Mouse (Mus musculus): ENCODE measurements around the gene Tex21. TPM values are rescaled to one million over a fixed set of nuclear protein-coding genes. Genes with fewer than 3 reads are reported as not detected.
"Not testable (repeated sequence)": the region's sequence is repeated elsewhere in the genome, so short reads cannot be mapped to it uniquely, and the experiment has no call there.

Tex21 gene
- total RNA-seq, 4 experiments from 2014 or later = not detected

GRCm38 (mm10) chr12:76260673-76261072 is 14.1 kb upstream of the Tex21 start:
- no peak for DNase-seq (ENCODE audit: low spot score in 2 of 2)

GRCm38 (mm10) chr12:76256114-76256843 is 9.7 kb upstream of the Tex21 start:
- DNase-seq (ENCODE audit: low spot score in 2 of 2) = no peak

GRCm38 (mm10) chr12:76255499-76255875 is 8.9 kb upstream of the Tex21 start:
- no peak for DNase-seq (ENCODE audit: low spot score in 2 of 2)

- peak; percentile 88 to 96 for DNase-seq (ENCODE audit: low spot score in 2 of 2)
Measured at GRCm38 (mm10) chr12:76254725-76255498, 8.4 kb upstream of the Tex21 start, which contains the start of gene Mthfd1. TSS of gene Mthfd1 (plus strand) at chr12:76255298.

GRCm38 (mm10) chr12:76253991-76254390 is 7.4 kb upstream of the Tex21 start:
- no peak for DNase-seq (ENCODE audit: low spot score in 2 of 2)

GRCm38 (mm10) chr12:76253591-76253990 is 7.0 kb upstream of the Tex21 start:
- DNase-seq (ENCODE audit: low spot score in 2 of 2) = no peak

GRCm38 (mm10) chr12:76253090-76253489 is 6.5 kb upstream of the Tex21 start:
- DNase-seq (ENCODE audit: low spot score in 2 of 2) = no peak

- DNase-seq (ENCODE audit: low spot score in 2 of 2) = no peak
Measured at GRCm38 (mm10) chr12:76244981-76245380, 1.6 kb downstream of the Tex21 start.

- DNase-seq (ENCODE audit: low spot score in 2 of 2) = no peak
Measured at GRCm38 (mm10) chr12:76241833-76242232, 4.7 kb downstream of the Tex21 start.

GRCm38 (mm10) chr12:76241084-76241483 is 5.5 kb downstream of the Tex21 start:
- DNase-seq (ENCODE audit: low spot score in 2 of 2) = no peak

- DNase-seq (ENCODE audit: low spot score in 2 of 2) = no peak
Measured at GRCm38 (mm10) chr12:76240670-76241069, 5.9 kb downstream of the Tex21 start.

- no peak for DNase-seq (ENCODE audit: low spot score in 2 of 2)
Measured at GRCm38 (mm10) chr12:76239839-76240571, 6.5 kb downstream of the Tex21 start.

GRCm38 (mm10) chr12:76239145-76239838 is 7.3 kb downstream of the Tex21 start:
- DNase-seq (ENCODE audit: low spot score in 2 of 2) = no peak

- DNase-seq (ENCODE audit: low spot score in 2 of 2) = no peak
Measured at GRCm38 (mm10) chr12:76235253-76235652, 11.3 kb downstream of the Tex21 start.

- DNase-seq (ENCODE audit: low spot score in 2 of 2) = no peak
Measured at GRCm38 (mm10) chr12:76230644-76231043, 15.9 kb downstream of the Tex21 start.

- not testable (repeated sequence) for DNase-seq (ENCODE audit: low spot score in 2 of 2)
Measured at GRCm38 (mm10) chr12:76222104-76222503, 24.4 kb downstream of the Tex21 start.

GRCm38 (mm10) chr12:76216716-76217115 is 29.8 kb downstream of the Tex21 start:
- DNase-seq (ENCODE audit: low spot score in 2 of 2) = no peak

- DNase-seq (ENCODE audit: low spot score in 2 of 2) = no peak
Measured at GRCm38 (mm10) chr12:76215121-76215520, 31.4 kb downstream of the Tex21 start.

- DNase-seq (ENCODE audit: low spot score in 2 of 2) = no peak
Measured at GRCm38 (mm10) chr12:76209429-76209974, 37.0 kb downstream of the Tex21 start.

GRCm38 (mm10) chr12:76200326-76200725 is 46.2 kb downstream of the Tex21 start:
- DNase-seq (ENCODE audit: low spot score in 2 of 2) = no peak

- no peak for DNase-seq (ENCODE audit: low spot score in 2 of 2)
Measured at GRCm38 (mm10) chr12:76197071-76197470, 49.5 kb downstream of the Tex21 start.
